Mouse (Mus musculus): ENCODE results near the gene Trio.

GRCm38 (mm10) chr15:27860439-27860838, 165.2 kb downstream of the Trio start:
- no peak for TF ChIP-seq POLR2A (IDR thresholded peaks at IDR 0.05; ENCODE audit: borderline replicate concordance, insufficient read depth, low read length)
- no peak for TF ChIP-seq CTCF (IDR thresholded peaks at IDR 0.05; ENCODE audit: borderline replicate concordance, insufficient read depth, low read depth, low read length)
